Mouse (Mus musculus) embryonic facial prominence, embryonic 13.5 days (tissue): ENCODE results near the gene Gm10778. TPM values are rescaled to one million over a fixed set of nuclear protein-coding genes. Genes with fewer than 3 reads are reported as not detected.
A peak's percentile ranks its signal among the peaks of the same experiment; 100 is the strongest.
"Not testable (repeated sequence)": the region's sequence is repeated elsewhere in the genome, so short reads cannot be mapped to it uniquely, and the experiment has no call there.

Source experiments
- ATAC-seq: fragments of 200-750 bp; cut with Nextera tagmentation; 2 replicates; pipeline ENCODE4 v1.8.0; 2017; ENCODE audit warnings: low read depth; ENCODE audit not compliant: insufficient number of reproducible peaks, insufficient read depth, low FRiP score, low TSS enrichment
- H3K27ac ChIP-seq: fragments of 300-500 bp; sonication (generic); 2 replicates; pipeline ENCODE4 v1.5.1; 2015; ENCODE audit warnings: moderate library complexity, mild to moderate bottlenecking, inconsistent platforms
- H3K27me3 ChIP-seq: fragments of 300-500 bp; sonication (generic); 2 replicates; pipeline ENCODE4 v1.6.1; 2015; ENCODE audit warnings: mild to moderate bottlenecking, inconsistent platforms
- H3K36me3 ChIP-seq: fragments of 300-500 bp; sonication (generic); 2 replicates; pipeline ENCODE4 v1.6.1; 2015; ENCODE audit warnings: mild to moderate bottlenecking, inconsistent platforms
- H3K4me1 ChIP-seq: fragments of 300-500 bp; sonication (generic); 2 replicates; pipeline ENCODE4 v1.6.1; 2015; ENCODE audit warnings: inconsistent platforms
- H3K4me2 ChIP-seq: fragments of 300-500 bp; sonication (generic); 2 replicates; pipeline ENCODE4 v1.6.1; 2015; ENCODE audit warnings: moderate library complexity, mild to moderate bottlenecking, inconsistent platforms
- H3K4me3 ChIP-seq: fragments of 300-500 bp; sonication (generic); 2 replicates; pipeline ENCODE4 v1.5.1; 2015; ENCODE audit warnings: mild to moderate bottlenecking, inconsistent platforms
- H3K9ac ChIP-seq: fragments of 300-500 bp; sonication (generic); 2 replicates; pipeline ENCODE4 v1.6.1; 2015; ENCODE audit warnings: mild to moderate bottlenecking, inconsistent platforms
- H3K9me3 ChIP-seq: fragments of 300-500 bp; sonication (generic); 2 replicates; pipeline ENCODE4 v1.6.1; 2016; ENCODE audit warnings: inconsistent platforms
- whole genome bisulfite sequencing: fragments of 180-500 bp; shearing (Covaris S2); methylation state at CpG from one replicate; pipeline ENCODE4 v1.1.7; 2015; ENCODE audit warnings: mixed read lengths; 5-methylcytosine and 5-hydroxymethylcytosine counted together
- polyA plus RNA-seq: library from polyadenylated mRNA; unstranded; fragments of >200 nt; fragmentation: Nextera tagmentation; extraction: Ambion mirVana; gene quantifications from 2 replicates; pipeline ENCODE4 v1.2.1, GENCODE M21; 2015

The Gm10778 gene
- polyA plus RNA-seq, 1 experiment from 2014 or later: 5.7 TPM

- peaks cover 56% of the 10 kb centered on the region for H3K9me3 ChIP-seq
- 96% methylated on average over 10 of the region's 10 CpGs for WGBS
- no peak overlapping the region for H3K9ac ChIP-seq
- 0 out of 2 replicates have a peak, but pooled peaks cover 2% of the 10 kb centered on the region for H3K4me1 ChIP-seq
- H3K27ac ChIP-seq: no peak overlapping the region
- peaks cover 71% of the 10 kb centered on the region for H3K36me3 ChIP-seq
- ATAC-seq: no peak
- H3K4me3 ChIP-seq: no peak overlapping the region
- no peak overlapping the region for H3K4me2 ChIP-seq
- no peaks in the 10 kb centered on the region for H3K27me3 ChIP-seq
Observed at GRCm38 (mm10) chr10:81655178-81655577, 6.3 kb downstream of the Gm10778 start.

- no peak overlapping the region for H3K4me3 ChIP-seq
- 95% methylated on average over 2 of the region's 2 CpGs for WGBS
- H3K27me3 ChIP-seq: no peaks in the 10 kb centered on the region
- H3K4me1 ChIP-seq: no peaks in the 10 kb centered on the region
- H3K36me3 ChIP-seq: peaks cover 67% of the 10 kb centered on the region
- no peak overlapping the region for H3K4me2 ChIP-seq
- no peak overlapping the region for H3K27ac ChIP-seq
- H3K9me3 ChIP-seq: peaks cover 56% of the 10 kb centered on the region
- no peak overlapping the region for H3K9ac ChIP-seq
- ATAC-seq: no peak
Observed at GRCm38 (mm10) chr10:81656174-81656573, 7.3 kb downstream of the Gm10778 start.

- H3K27ac ChIP-seq, H3K36me3 ChIP-seq, H3K27me3 ChIP-seq, ATAC-seq, H3K9me3 ChIP-seq, H3K4me1 ChIP-seq, H3K4me3 ChIP-seq, H3K4me2 ChIP-seq, H3K9ac ChIP-seq: not testable (repeated sequence)
- WGBS: no CpG with 5 or more reads among the region's 18 CpGs
Observed at GRCm38 (mm10) chr10:81687114-81687513, 38.3 kb downstream of the Gm10778 start.

- not testable (repeated sequence) for H3K9me3 ChIP-seq, H3K4me3 ChIP-seq, H3K4me2 ChIP-seq, H3K4me1 ChIP-seq, H3K27me3 ChIP-seq, H3K36me3 ChIP-seq, H3K27ac ChIP-seq, H3K9ac ChIP-seq
- WGBS: no CpG with 5 or more reads among the region's 46 CpGs
- peak; percentile 98 for ATAC-seq
Observed at GRCm38 (mm10) chr10:81704531-81705301, 55.9 kb downstream of the Gm10778 start, which contains the start of gene Zfp433. Zfp433 (plus strand) TSS chr10:81704825.

Other genes starting within 250 kb of the Gm10778 start
- gene Nfic, start 193.4 kb upstream of the Gm10778 start, polyA plus RNA-seq: 87.0 and 96.1 TPM in 2 replicates
- gene Celf5, start 166.3 kb upstream of the Gm10778 start, polyA plus RNA-seq: 2.1 and 2.5 TPM in 2 replicates
- gene Ncln, start 152.7 kb upstream of the Gm10778 start, polyA plus RNA-seq: 82.3 and 87.9 TPM in 2 replicates
- gene S1pr4, start 148.9 kb upstream of the Gm10778 start, polyA plus RNA-seq: 0.25 and 0.31 TPM in 2 replicates
- gene Gna15, start 124.8 kb upstream of the Gm10778 start, polyA plus RNA-seq: 2.0 and 2.1 TPM in 2 replicates
- 84.2 and 90.1 TPM in 2 replicates for gene Gna11, start 103.9 kb upstream of the Gm10778 start, polyA plus RNA-seq
- gene Aes, start 89.6 kb upstream of the Gm10778 start, polyA plus RNA-seq: 464 and 465 TPM in 2 replicates
- gene Tle2, start 74.5 kb upstream of the Gm10778 start, polyA plus RNA-seq: 63.4 and 71.4 TPM in 2 replicates
- gene Tle6, start 48.0 kb upstream of the Gm10778 start, polyA plus RNA-seq: 12.8 and 17.2 TPM in 2 replicates
- 1.3 and 2.0 TPM in 2 replicates for gene BC025920, start 42.8 kb upstream of the Gm10778 start, polyA plus RNA-seq
- 52.7 and 54.9 TPM in 2 replicates for gene Sirt6, start 21.3 kb upstream of the Gm10778 start, polyA plus RNA-seq
- 13.6 and 14.5 TPM in 2 replicates for gene Ankrd24, start 20.5 kb upstream of the Gm10778 start, polyA plus RNA-seq
- gene Zfp433, start 55.8 kb downstream of the Gm10778 start, polyA plus RNA-seq: 15.2 and 19.8 TPM in 2 replicates
- gene Gm3055, start 122.1 kb downstream of the Gm10778 start, polyA plus RNA-seq: 11.8 and 14.2 TPM in 2 replicates
- gene Gm4767, start 163.1 kb downstream of the Gm10778 start, polyA plus RNA-seq: 3.2 and 5.1 TPM in 2 replicates
- 9.5 and 10.7 TPM in 2 replicates for gene Gm32687, start 214.9 kb downstream of the Gm10778 start, polyA plus RNA-seq